In genomic region chr13:17804909-17805613, GRCm38 (mm10) we compare ENCODE assay signal across 8 mouse cellular contexts. TPM values are rescaled to one million over a fixed set of nuclear protein-coding genes. Genes with fewer than 3 reads are reported as not detected.
DNase-seq lines count a peak whose midpoint lies in the region; ATAC-seq and TF ChIP-seq lines count a peak whose summit lies in the region.

TSS of gene Cdk13 (minus strand) at chr13:17805097.

- WGBS in hindbrain, embryonic 10.5 days: under 1% methylated on average over 110 of the region's 110 CpGs
- 1% methylated on average over 57 of the region's 110 CpGs for WGBS in lung, postnatal 0 days

- peak within 1 kb of the TSS; percentile 93 for H3K9ac ChIP-seq in lung, postnatal 0 days (replicated peaks; ENCODE audit: low read depth)

- TF ChIP-seq EP300 in lung, postnatal 0 days (IDR thresholded peaks at IDR 0.05): peak; percentile 54; the same call in 1 of the 2 replicates

- peak within 1 kb of the TSS; percentile 96 for H3K27ac ChIP-seq in hindbrain, embryonic 10.5 days
- H3K27ac ChIP-seq in lung, postnatal 0 days (ENCODE audit: low read length): peak within 1 kb of the TSS; percentile 99

- no peaks in the 10 kb centered on the region for H3K9me3 ChIP-seq in hindbrain, embryonic 10.5 days
- H3K9me3 ChIP-seq in lung, postnatal 0 days (ENCODE audit: low read length): no peaks in the 10 kb centered on the region

- DNase-seq in MN1 (ENCODE audit: low spot score): peak; percentile 97
- DNase-seq in cerebellum, adult 9-10 months: peak; percentile 98
- peak; percentile 99 for DNase-seq in hindbrain, embryonic 10.5 days (ENCODE audit: low spot score)
- DNase-seq in layer of hippocampus, adult 9-11 months: peak; percentile 99
- peak; percentile 99 for DNase-seq in lung, postnatal 0 days (ENCODE audit: low spot score)
- peak; percentile 99 for DNase-seq in ovary, postnatal 14 days (ENCODE audit: low spot score)
- peak; percentile 99 for DNase-seq in thymus, postnatal 14 days

- peaks cover 8% of the 10 kb centered on the region for H3K36me3 ChIP-seq in hindbrain, embryonic 10.5 days
- H3K36me3 ChIP-seq in lung, postnatal 0 days (ENCODE audit: insufficient read depth, low read length): no peaks in the 10 kb centered on the region

- ATAC-seq in frontal cortex, adult (ENCODE audit: low TSS enrichment): peak; percentile 84
- peak; percentile 93 for ATAC-seq in lung, postnatal 0 days

- H3K4me2 ChIP-seq in lung, postnatal 0 days (replicated peaks; ENCODE audit: low read depth, low read length): peak within 1 kb of the TSS; percentile 96

- no peaks in the 10 kb centered on the region for H3K27me3 ChIP-seq in hindbrain, embryonic 10.5 days (ENCODE audit: insufficient read depth, poor library complexity, severe bottlenecking)
- H3K27me3 ChIP-seq in lung, postnatal 0 days (replicated peaks; ENCODE audit: insufficient read depth, low read length): no peaks in the 10 kb centered on the region

- H3K4me3 ChIP-seq in hindbrain, embryonic 10.5 days: peak within 1 kb of the TSS; percentile 98
- peak within 1 kb of the TSS; percentile 100 for H3K4me3 ChIP-seq in lung, postnatal 0 days (ENCODE audit: low read depth, low read length)

- peaks cover 24% of the 10 kb centered on the region for H3K4me1 ChIP-seq in hindbrain, embryonic 10.5 days (replicated peaks)
- no peaks in the 10 kb centered on the region for H3K4me1 ChIP-seq in lung, postnatal 0 days (ENCODE audit: insufficient read depth, low read depth, low read length)

- no peak for TF ChIP-seq CTCF in lung, postnatal 0 days (IDR thresholded peaks at IDR 0.05)

RNA-seq across cellular contexts. Expression of gene Cdk13, which starts in this region (rescaled TPM):
- 15.0 and 16.3 TPM in 2 replicates for polyA plus RNA-seq in hindbrain, embryonic 10.5 days (2016; fragmentation: Nextera tagmentation; extraction: Ambion mirVana)
- polyA plus RNA-seq in lung, postnatal 0 days (2015; fragmentation: Nextera tagmentation; extraction: Ambion mirVana): 12.2 and 15.7 TPM in 2 replicates

Comparison
In these comparisons a context has a peak if more than half of its experiments do, and no peak if none do; other contexts are left out.
1. Peak in every context shown above with its lines: DNase-seq, ATAC-seq, H3K4me3 ChIP-seq and H3K27ac ChIP-seq.